Mouse (Mus musculus): ENCODE results near the gene Ugt1a10. TPM values are rescaled to one million over a fixed set of nuclear protein-coding genes. Genes with fewer than 3 reads are reported as not detected.
"Not testable (repeated sequence)": the region's sequence is repeated elsewhere in the genome, so short reads cannot be mapped to it uniquely, and the experiment has no call there.

The Ugt1a10 gene
- polyA plus RNA-seq, 2 experiments, result not detected

DNA sequence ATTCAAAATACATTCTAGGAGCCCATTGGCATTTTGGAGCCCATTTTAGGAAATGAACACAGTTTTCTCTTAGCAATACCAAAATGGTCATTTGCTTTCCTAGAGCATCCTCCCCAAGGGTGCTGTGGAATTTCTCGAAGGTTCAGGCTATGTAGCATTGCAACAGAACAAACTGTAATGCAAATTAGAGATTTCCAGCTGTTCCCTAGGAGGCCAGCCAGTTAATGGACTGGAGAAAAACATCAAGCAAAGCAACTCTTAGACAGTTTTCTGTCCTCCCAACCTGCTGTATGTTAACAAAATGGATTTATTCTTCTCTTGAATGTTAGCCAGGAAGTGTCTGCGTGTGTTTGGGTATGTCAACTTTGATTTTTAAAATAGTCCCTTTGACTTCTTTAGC, 81.5 kb downstream of the Ugt1a10 start:
- Histone ChIP-seq H3K4me3 (replicated peaks; ENCODE audit: low read length) (no peak overlapping the region), H3K36me3 (ENCODE audit: control insufficient read depth, insufficient read depth, low read length) (no peaks in the 10 kb centered on the region), H3K9me3 (ENCODE audit: control insufficient read depth, low read length) (no peaks in the 10 kb centered on the region), H3K4me1 (ENCODE audit: control insufficient read depth, insufficient read depth, low read length) (0 out of 2 replicates have a peak, but pooled peaks cover 4% of the 10 kb centered on the region), H3K27ac (replicated peaks; ENCODE audit: low read depth, low read length) (no peak overlapping the region), H3K4me2 (replicated peaks; ENCODE audit: low read depth, low read length, severe bottlenecking) (no peak overlapping the region), H3K9ac (ENCODE audit: low read depth, low read length, severe bottlenecking) (no peak overlapping the region), H3K27me3 (ENCODE audit: control insufficient read depth, insufficient read depth, low read length) (no peaks in the 10 kb centered on the region)
- no peak for ATAC-seq (ENCODE audit: low FRiP score, low read depth)
- TF ChIP-seq POLR2A (IDR thresholded peaks at IDR 0.05; ENCODE audit: borderline replicate concordance, extremely low read depth, insufficient read depth, insufficient read length), result no peak
- 74% methylated on average over 2 of the region's 2 CpGs for WGBS
- no peak for DNase-seq (ENCODE audit: low spot score)

DNA sequence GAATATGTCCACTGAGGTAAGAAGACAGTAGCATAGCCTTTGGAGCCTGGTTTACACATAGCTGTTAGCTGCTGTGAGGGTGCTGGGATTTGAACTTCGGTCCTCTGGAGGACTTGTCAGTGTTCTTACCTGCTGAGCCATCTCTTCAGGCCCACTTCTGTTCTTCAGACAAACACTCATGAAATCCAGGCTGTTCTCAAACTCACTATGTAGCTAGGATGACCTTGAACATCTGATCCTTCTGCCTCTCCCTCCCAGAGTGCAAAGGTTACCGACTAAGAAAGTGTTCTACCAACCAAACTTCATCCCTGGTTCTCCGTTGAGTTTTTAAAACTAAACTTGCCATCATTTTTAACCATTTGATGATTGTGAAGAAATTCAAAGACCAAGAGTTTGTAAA, 82.1 kb downstream of the Ugt1a10 start:
- H3K9ac ChIP-seq (ENCODE audit: low read depth, low read length, severe bottlenecking), result no peak overlapping the region
- H3K4me3 ChIP-seq (replicated peaks; ENCODE audit: low read length), result no peak overlapping the region
- TF ChIP-seq POLR2A (IDR thresholded peaks at IDR 0.05; ENCODE audit: borderline replicate concordance, extremely low read depth, insufficient read depth, insufficient read length), result no peak
- H3K27ac ChIP-seq (replicated peaks; ENCODE audit: low read depth, low read length), result no peak overlapping the region
- no peaks in the 10 kb centered on the region for H3K36me3 ChIP-seq (ENCODE audit: control insufficient read depth, insufficient read depth, low read length)
- WGBS, result 85% methylated on average over 3 of the region's 3 CpGs
- DNase-seq (ENCODE audit: low spot score), result no peak
- H3K27me3 ChIP-seq (ENCODE audit: control insufficient read depth, insufficient read depth, low read length), result no peaks in the 10 kb centered on the region
- ATAC-seq (ENCODE audit: low FRiP score, low read depth), result no peak
- no peaks in the 10 kb centered on the region for H3K9me3 ChIP-seq (ENCODE audit: control insufficient read depth, low read length)
- H3K4me1 ChIP-seq (ENCODE audit: control insufficient read depth, insufficient read depth, low read length), result 0 out of 2 replicates have a peak, but pooled peaks cover 4% of the 10 kb centered on the region
- H3K4me2 ChIP-seq (replicated peaks; ENCODE audit: low read depth, low read length, severe bottlenecking), result no peak overlapping the region

DNA sequence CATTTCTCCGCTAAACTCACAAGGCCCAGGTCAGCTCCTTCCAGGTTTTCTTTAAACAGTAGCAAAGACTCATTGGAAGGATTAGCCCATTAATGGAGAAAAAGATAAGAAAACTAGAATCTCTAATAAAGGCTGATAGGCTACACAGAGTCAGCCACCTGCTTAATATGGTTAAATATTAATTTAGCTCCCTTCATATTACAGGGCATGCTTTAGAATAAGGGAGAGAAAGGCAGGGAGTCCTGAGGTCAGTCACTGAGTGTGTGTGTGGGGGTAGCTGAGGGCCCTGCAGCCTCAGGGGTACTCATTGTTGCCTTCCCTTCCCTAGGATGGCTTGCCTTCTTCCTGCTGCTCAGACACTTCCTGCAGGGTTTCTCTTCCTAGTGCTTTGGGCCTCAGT, 83.0 kb downstream of the Ugt1a10 start:
- 85% methylated on average over 1 of the region's 1 CpGs for WGBS
- no peak overlapping the region for H3K4me2 ChIP-seq (replicated peaks; ENCODE audit: low read depth, low read length, severe bottlenecking)

DNA sequence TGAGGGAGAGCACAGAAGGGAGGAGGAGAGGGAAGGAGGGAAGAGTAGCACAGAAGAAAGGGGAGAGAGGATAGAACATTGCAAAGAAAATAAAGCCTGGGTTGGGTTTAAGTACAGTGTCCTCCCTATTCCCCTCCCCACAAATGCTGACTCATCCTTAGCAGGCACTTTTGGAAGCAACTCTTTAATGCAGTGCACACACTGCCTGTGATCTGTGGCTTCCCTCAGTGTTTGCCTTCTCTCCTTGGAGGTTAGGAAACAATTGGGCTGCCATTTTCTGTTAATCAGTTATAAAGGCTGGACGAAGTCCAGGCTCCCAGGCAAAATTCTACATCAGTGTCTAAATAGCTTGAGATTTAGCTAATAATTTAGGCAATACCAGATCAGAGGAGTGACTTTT, 85.3 kb downstream of the Ugt1a10 start:
- DNase-seq (ENCODE audit: low spot score); H3K4me1 ChIP-seq (ENCODE audit: control insufficient read depth, insufficient read depth, low read length); H3K27ac ChIP-seq (replicated peaks; ENCODE audit: low read depth, low read length); H3K4me3 ChIP-seq (replicated peaks; ENCODE audit: low read length); H3K4me2 ChIP-seq (replicated peaks; ENCODE audit: low read depth, low read length, severe bottlenecking); H3K36me3 ChIP-seq (ENCODE audit: control insufficient read depth, insufficient read depth, low read length); H3K9me3 ChIP-seq (ENCODE audit: control insufficient read depth, low read length); ATAC-seq (ENCODE audit: low FRiP score, low read depth); H3K27me3 ChIP-seq (ENCODE audit: control insufficient read depth, insufficient read depth, low read length); H3K9ac ChIP-seq (ENCODE audit: low read depth, low read length, severe bottlenecking): not testable (repeated sequence)
- WGBS, result 57% methylated on average over 1 of the region's 1 CpGs

More for the DNA sequence above, 83.0 kb downstream of the Ugt1a10 start:
- H3K27me3 ChIP-seq (ENCODE audit: control insufficient read depth, insufficient read depth, low read length), result no peaks in the 10 kb centered on the region
- 0 out of 2 replicates have a peak, but pooled peaks cover 4% of the 10 kb centered on the region for H3K4me1 ChIP-seq (ENCODE audit: control insufficient read depth, insufficient read depth, low read length)
- H3K9me3 ChIP-seq (ENCODE audit: control insufficient read depth, low read length), result no peaks in the 10 kb centered on the region
- DNase-seq (ENCODE audit: low spot score) (no peak), ATAC-seq (ENCODE audit: low FRiP score, low read depth) (no peak)
- H3K27ac ChIP-seq (replicated peaks; ENCODE audit: low read depth, low read length), result no peak overlapping the region
- H3K9ac ChIP-seq (ENCODE audit: low read depth, low read length, severe bottlenecking), result no peak overlapping the region
- TF ChIP-seq POLR2A (IDR thresholded peaks at IDR 0.05; ENCODE audit: borderline replicate concordance, extremely low read depth, insufficient read depth, insufficient read length), result no peak
- no peaks in the 10 kb centered on the region for H3K36me3 ChIP-seq (ENCODE audit: control insufficient read depth, insufficient read depth, low read length)
- no peak overlapping the region for H3K4me3 ChIP-seq (replicated peaks; ENCODE audit: low read length)

DNA sequence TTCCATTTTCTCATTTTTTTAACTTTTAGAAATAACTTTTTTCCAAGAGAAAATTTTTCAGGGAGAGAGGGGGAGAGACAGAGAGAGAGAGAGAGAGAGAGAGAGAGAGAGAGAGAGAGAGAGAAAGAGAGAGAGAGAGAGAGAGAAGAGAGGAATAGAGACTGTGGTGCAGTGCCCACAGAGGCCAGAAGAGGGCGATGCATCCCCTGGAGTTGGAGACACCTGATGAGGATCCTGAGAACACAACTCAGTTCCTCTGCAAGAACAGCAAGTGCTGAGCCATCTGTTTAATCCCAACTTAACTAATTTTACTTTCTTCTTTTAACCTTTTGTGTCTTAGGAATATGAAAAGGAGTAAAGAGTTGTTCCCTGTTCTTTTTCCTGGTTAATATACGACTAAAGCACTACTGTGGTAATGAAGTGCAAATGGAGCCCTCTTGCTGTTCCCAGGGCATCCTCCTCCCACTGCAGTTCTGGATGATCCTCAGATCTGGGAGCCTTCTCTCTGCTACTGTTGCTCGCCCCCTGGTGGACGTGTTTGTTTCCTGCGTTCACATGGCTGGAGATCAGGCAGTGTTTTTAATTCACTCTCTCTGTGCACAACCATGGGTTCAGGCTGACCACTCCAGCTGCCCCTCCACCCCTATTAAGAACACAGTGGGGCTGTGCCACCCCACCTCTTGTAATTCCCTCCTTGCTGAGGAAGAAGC, 88.9 kb downstream of the Ugt1a10 start:
- H3K4me3 ChIP-seq (replicated peaks; ENCODE audit: low read length); H3K27me3 ChIP-seq (ENCODE audit: control insufficient read depth, insufficient read depth, low read length); H3K9ac ChIP-seq (ENCODE audit: low read depth, low read length, severe bottlenecking); ATAC-seq (ENCODE audit: low FRiP score, low read depth); H3K4me1 ChIP-seq (ENCODE audit: control insufficient read depth, insufficient read depth, low read length); H3K4me2 ChIP-seq (replicated peaks; ENCODE audit: low read depth, low read length, severe bottlenecking); H3K36me3 ChIP-seq (ENCODE audit: control insufficient read depth, insufficient read depth, low read length); H3K27ac ChIP-seq (replicated peaks; ENCODE audit: low read depth, low read length); H3K9me3 ChIP-seq (ENCODE audit: control insufficient read depth, low read length): not testable (repeated sequence)
- WGBS, result 1% methylated on average over 5 of the region's 5 CpGs
- DNase-seq (ENCODE audit: low spot score), result peak; percentile 42

DNA sequence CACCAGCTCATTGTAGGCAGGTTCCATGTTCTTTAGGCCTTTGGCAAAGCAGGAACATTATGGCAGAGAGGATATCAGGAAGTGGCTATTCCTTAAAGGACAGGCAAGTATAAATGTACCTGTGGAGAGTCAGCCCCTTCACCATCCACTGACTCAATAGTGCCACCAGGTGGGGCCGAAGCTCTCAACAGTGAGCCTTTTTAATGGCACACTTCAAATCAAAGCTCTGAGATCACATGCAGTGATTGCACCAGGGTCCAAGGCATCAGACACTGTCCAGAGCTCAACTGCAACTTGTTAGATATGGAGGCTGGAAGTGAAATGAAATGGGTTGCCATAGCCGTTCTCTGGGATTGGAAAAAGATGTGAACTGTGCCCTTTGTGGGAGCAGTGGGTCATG, 90.1 kb downstream of the Ugt1a10 start:
- H3K27ac ChIP-seq (replicated peaks; ENCODE audit: low read depth, low read length); H3K4me2 ChIP-seq (replicated peaks; ENCODE audit: low read depth, low read length, severe bottlenecking); DNase-seq (ENCODE audit: low spot score); ATAC-seq (ENCODE audit: low FRiP score, low read depth); H3K9ac ChIP-seq (ENCODE audit: low read depth, low read length, severe bottlenecking); H3K27me3 ChIP-seq (ENCODE audit: control insufficient read depth, insufficient read depth, low read length); H3K4me1 ChIP-seq (ENCODE audit: control insufficient read depth, insufficient read depth, low read length); H3K36me3 ChIP-seq (ENCODE audit: control insufficient read depth, insufficient read depth, low read length); H3K4me3 ChIP-seq (replicated peaks; ENCODE audit: low read length); H3K9me3 ChIP-seq (ENCODE audit: control insufficient read depth, low read length): not testable (repeated sequence)
- WGBS, result 56% methylated on average over 2 of the region's 2 CpGs

DNA sequence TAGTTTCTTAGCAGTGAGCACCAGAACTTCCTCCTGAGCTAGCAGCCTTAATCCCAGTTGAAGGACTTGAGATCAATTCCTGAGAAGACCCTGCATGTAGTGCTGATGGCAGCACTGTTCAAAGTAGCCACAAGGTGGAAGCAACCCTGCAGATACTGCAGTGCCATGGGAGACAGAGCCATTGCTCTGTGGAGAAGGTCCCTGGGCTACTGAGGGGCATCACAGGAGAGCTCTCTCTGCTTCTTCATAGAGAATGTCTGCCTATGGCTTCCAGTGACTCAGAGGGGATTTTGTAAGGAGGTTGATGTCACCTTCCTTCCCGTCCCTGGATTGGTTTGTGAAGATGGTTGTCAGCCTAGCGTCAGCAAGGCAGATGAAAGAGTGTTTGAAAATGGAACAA, 94.9 kb downstream of the Ugt1a10 start:
- not testable (repeated sequence) for H3K27me3 ChIP-seq (ENCODE audit: control insufficient read depth, insufficient read depth, low read length); H3K4me2 ChIP-seq (replicated peaks; ENCODE audit: low read depth, low read length, severe bottlenecking); ATAC-seq (ENCODE audit: low FRiP score, low read depth); H3K4me1 ChIP-seq (ENCODE audit: control insufficient read depth, insufficient read depth, low read length); H3K36me3 ChIP-seq (ENCODE audit: control insufficient read depth, insufficient read depth, low read length); H3K4me3 ChIP-seq (replicated peaks; ENCODE audit: low read length); DNase-seq (ENCODE audit: low spot score); H3K9ac ChIP-seq (ENCODE audit: low read depth, low read length, severe bottlenecking); H3K27ac ChIP-seq (replicated peaks; ENCODE audit: low read depth, low read length); H3K9me3 ChIP-seq (ENCODE audit: control insufficient read depth, low read length)
- 81% methylated on average over 2 of the region's 2 CpGs for WGBS
